Mouse (Mus musculus): ENCODE data around the gene Cd300lg.

DNA sequence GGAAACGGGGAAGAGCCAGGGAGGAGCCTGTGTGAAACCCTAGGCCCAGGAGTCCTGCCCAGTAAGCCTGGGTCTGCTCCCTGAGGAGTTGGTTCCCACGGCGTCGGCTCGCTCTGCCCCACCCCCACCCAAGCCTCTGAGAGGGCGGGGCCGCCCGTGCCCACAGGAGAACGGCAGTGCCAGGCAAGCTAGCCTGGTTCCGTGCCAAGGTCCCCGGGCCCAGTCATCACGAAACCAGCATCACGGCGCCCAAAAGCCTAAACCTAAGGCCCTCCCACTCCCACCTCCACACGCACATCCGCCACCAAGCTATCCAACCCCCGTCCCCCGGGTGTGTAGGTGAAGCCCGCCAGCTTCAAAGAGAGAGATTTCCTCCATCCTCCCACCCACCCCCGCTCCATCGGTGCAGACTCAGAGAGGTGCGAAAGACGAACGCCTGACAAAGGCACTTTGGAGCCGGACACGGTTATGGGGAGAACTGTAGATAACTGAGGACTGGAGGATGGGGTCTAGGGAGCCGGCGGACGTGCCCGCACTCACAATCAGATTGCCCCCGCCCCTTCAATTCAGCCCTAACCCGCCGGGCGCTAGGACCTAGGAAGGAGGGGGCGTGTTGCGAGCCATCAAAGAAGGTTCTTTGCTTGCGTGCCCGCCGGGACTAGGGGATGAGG lies 45.9 kb downstream of the Cd300lg start:
- TF ChIP-seq CTCF (IDR thresholded peaks at IDR 0.05; ENCODE audit: extremely low read depth, insufficient read length, insufficient replicate concordance, low read depth, low read length), result no peak
- TF ChIP-seq POLR2A (IDR thresholded peaks at IDR 0.05; ENCODE audit: low read depth, low read length), result peak; percentile 34; the same call in 1 of the 2 replicates

Data from small intestine, adult 2 months (tissue).